Mouse (Mus musculus): ENCODE results near the gene Slu7. TPM values are rescaled to one million over a fixed set of nuclear protein-coding genes. Genes with fewer than 3 reads are reported as not detected.
A peak's percentile ranks its signal among the peaks of the same experiment; 100 is the strongest.

The Slu7 gene
- 53.5 and 54.6 TPM in 2 replicates for polyA plus RNA-seq (2016; fragmentation: Nextera tagmentation; extraction: Ambion mirVana)

- H3K4me3 ChIP-seq: peak within 1 kb of the TSS; percentile 75
- WGBS: 9% methylated on average over 38 of the region's 38 CpGs
- DNase-seq (ENCODE audit: low spot score): peak; percentile 84
- H3K27ac ChIP-seq: peak within 1 kb of the TSS; percentile 85
- H3K9me3 ChIP-seq: no peaks in the 10 kb centered on the region
- H3K27me3 ChIP-seq (ENCODE audit: insufficient read depth, poor library complexity, severe bottlenecking): no peaks in the 10 kb centered on the region
- peaks cover 13% of the 10 kb centered on the region for H3K36me3 ChIP-seq
- H3K4me1 ChIP-seq (replicated peaks): peaks cover 11% of the 10 kb centered on the region
Measured at GRCm38 (mm10) chr11:43433254-43434023, at the start of gene Slu7. Slu7 (plus strand) TSS chr11:43433744.

DNA sequence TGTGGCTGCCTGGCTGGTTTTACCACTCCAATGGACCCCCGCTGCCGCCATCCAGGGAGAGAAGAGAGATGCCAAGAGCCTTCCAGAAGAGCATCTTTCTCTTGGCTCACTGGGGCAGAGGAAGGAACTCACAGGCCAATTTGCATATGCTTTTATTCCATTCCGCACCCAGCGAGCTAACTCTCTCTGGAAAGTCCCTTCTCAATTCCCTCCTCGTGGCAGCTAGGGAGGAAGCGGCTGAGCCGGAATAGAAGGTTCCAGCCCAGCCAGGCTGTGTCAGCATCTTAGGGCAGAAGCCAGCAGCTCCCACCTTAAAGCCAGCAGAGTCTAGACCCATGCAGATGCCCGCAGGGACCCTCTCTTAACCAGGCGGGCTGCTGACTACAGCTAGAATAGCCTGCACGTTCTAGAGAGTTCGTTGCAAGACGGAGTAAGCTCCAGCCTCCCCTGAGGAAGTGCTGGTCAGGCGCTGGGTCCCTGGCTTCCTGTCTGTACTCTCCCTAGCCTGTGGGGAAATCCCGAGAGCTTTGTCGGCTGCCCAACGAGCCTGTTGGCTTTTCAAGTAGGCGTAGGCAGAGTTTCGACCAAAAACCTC, 48.4 kb upstream of the Slu7 start:
- Histone ChIP-seq H3K36me3 (no peaks in the 10 kb centered on the region), H3K27ac (peak overlapping the region; percentile 89), H3K9me3 (no peaks in the 10 kb centered on the region), H3K4me3 (peak overlapping the region; percentile 49), H3K4me1 (replicated peaks) (peaks cover 16% of the 10 kb centered on the region), H3K27me3 (ENCODE audit: insufficient read depth, poor library complexity, severe bottlenecking) (peaks cover 16% of the 10 kb centered on the region; the same call in 1 of the 2 replicates)
- peak; percentile 61 for DNase-seq (ENCODE audit: low spot score)
- WGBS: 1% methylated on average over 18 of the region's 18 CpGs

GRCm38 (mm10) chr11:43385716-43386115, 47.8 kb upstream of the Slu7 start:
- Histone ChIP-seq H3K4me3 (peak overlapping the region; percentile 49), H3K4me1 (replicated peaks) (peaks cover 16% of the 10 kb centered on the region), H3K27ac (peak overlapping the region; percentile 89), H3K27me3 (ENCODE audit: insufficient read depth, poor library complexity, severe bottlenecking) (peaks cover 16% of the 10 kb centered on the region; the same call in 1 of the 2 replicates), H3K36me3 (no peaks in the 10 kb centered on the region), H3K9me3 (no peaks in the 10 kb centered on the region)
- 3% methylated on average over 8 of the region's 8 CpGs for WGBS
- peak; percentile 51 for DNase-seq (ENCODE audit: low spot score)

- Histone ChIP-seq H3K27me3 (ENCODE audit: insufficient read depth, poor library complexity, severe bottlenecking) (peaks cover 16% of the 10 kb centered on the region; the same call in 1 of the 2 replicates), H3K27ac (no peak overlapping the region), H3K4me3 (no peak overlapping the region), H3K4me1 (replicated peaks) (peaks cover 16% of the 10 kb centered on the region), H3K9me3 (no peaks in the 10 kb centered on the region), H3K36me3 (no peaks in the 10 kb centered on the region)
- 91% methylated on average over 14 of the region's 14 CpGs for WGBS
- no peak for DNase-seq (ENCODE audit: low spot score)
Measured at GRCm38 (mm10) chr11:43387004-43387880, 46.3 kb upstream of the Slu7 start.

DNA sequence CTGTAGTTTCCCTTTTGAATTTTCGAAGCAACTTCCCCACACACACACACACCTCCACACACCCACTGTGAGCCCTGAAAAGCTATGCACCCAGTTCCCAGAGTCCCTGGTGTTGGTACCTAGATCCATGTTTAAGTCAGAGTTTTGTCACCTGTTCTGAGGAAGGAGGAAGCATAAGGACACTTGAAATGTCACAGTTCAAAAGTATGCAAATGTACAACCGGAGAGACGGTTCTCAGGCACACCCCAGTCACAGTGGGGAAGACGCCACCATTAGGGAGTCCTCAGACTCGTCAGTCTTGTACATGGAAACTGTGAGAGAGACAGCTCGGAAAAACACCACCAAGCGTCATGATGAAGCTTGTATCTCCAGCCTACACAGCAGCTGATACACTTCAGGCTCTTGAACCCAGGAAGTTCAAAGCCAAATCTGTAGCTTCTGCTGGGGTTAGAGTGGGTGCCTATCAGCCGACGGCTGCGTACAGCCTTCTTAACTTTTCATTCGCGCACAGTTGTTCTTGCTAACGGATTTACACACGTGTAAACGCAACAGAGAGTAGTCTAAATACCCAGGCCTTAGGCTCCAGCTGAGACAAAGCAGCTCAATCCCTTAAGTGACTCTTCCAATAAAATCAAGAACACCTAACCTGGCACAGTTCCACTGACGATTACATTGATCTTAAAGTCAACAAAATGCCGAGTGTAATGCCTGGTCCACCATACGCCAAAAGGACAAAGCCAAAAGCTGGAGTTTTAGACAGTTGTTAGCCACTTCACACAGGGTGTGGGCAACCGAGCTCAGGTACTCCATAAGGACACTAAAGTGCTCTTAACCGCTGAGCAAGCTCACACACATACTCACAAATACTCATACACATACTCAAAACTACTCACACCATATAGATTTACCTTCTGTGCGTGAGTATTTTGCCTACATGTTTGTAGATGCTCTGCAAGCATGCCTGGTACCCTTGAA, 45.1 kb upstream of the Slu7 start:
- H3K36me3 ChIP-seq: no peaks in the 10 kb centered on the region
- no peak for DNase-seq (ENCODE audit: low spot score)
- H3K27me3 ChIP-seq (ENCODE audit: insufficient read depth, poor library complexity, severe bottlenecking): peaks cover 16% of the 10 kb centered on the region; the same call in 1 of the 2 replicates
- 85% methylated on average over 21 of the region's 21 CpGs for WGBS
- H3K9me3 ChIP-seq: no peaks in the 10 kb centered on the region
- H3K4me1 ChIP-seq (replicated peaks): peaks cover 16% of the 10 kb centered on the region
- no peak overlapping the region for H3K4me3 ChIP-seq
- H3K27ac ChIP-seq: no peak overlapping the region

GRCm38 (mm10) chr11:43389118-43389517, 44.4 kb upstream of the Slu7 start:
- no peak overlapping the region for H3K27ac ChIP-seq
- H3K4me1 ChIP-seq (replicated peaks): peaks cover 16% of the 10 kb centered on the region
- H3K9me3 ChIP-seq: no peaks in the 10 kb centered on the region
- DNase-seq (ENCODE audit: low spot score): no peak
- 88% methylated on average over 7 of the region's 7 CpGs for WGBS
- no peak overlapping the region for H3K4me3 ChIP-seq
- no peaks in the 10 kb centered on the region for H3K36me3 ChIP-seq
- H3K27me3 ChIP-seq (ENCODE audit: insufficient read depth, poor library complexity, severe bottlenecking): peaks cover 16% of the 10 kb centered on the region; the same call in 1 of the 2 replicates

GRCm38 (mm10) chr11:43392757-43393156, 40.8 kb upstream of the Slu7 start:
- 56% methylated on average over 2 of the region's 2 CpGs for WGBS
- no peak for DNase-seq (ENCODE audit: low spot score)
- H3K9me3 ChIP-seq: no peaks in the 10 kb centered on the region

GRCm38 (mm10) chr11:43393325-43393724, 40.2 kb upstream of the Slu7 start:
- Histone ChIP-seq H3K4me1 (replicated peaks) (no peaks in the 10 kb centered on the region), H3K27ac (no peak overlapping the region), H3K36me3 (no peaks in the 10 kb centered on the region), H3K27me3 (ENCODE audit: insufficient read depth, poor library complexity, severe bottlenecking) (no peaks in the 10 kb centered on the region), H3K4me3 (no peak overlapping the region), H3K9me3 (no peaks in the 10 kb centered on the region)
- 91% methylated on average over 4 of the region's 4 CpGs for WGBS
- DNase-seq (ENCODE audit: low spot score): no peak

More at GRCm38 (mm10) chr11:43392757-43393156, 40.8 kb upstream of the Slu7 start:
- no peaks in the 10 kb centered on the region for H3K36me3 ChIP-seq
- H3K4me3 ChIP-seq: no peak overlapping the region
- H3K4me1 ChIP-seq (replicated peaks): no peaks in the 10 kb centered on the region
- no peaks in the 10 kb centered on the region for H3K27me3 ChIP-seq (ENCODE audit: insufficient read depth, poor library complexity, severe bottlenecking)
- H3K27ac ChIP-seq: no peak overlapping the region

DNA sequence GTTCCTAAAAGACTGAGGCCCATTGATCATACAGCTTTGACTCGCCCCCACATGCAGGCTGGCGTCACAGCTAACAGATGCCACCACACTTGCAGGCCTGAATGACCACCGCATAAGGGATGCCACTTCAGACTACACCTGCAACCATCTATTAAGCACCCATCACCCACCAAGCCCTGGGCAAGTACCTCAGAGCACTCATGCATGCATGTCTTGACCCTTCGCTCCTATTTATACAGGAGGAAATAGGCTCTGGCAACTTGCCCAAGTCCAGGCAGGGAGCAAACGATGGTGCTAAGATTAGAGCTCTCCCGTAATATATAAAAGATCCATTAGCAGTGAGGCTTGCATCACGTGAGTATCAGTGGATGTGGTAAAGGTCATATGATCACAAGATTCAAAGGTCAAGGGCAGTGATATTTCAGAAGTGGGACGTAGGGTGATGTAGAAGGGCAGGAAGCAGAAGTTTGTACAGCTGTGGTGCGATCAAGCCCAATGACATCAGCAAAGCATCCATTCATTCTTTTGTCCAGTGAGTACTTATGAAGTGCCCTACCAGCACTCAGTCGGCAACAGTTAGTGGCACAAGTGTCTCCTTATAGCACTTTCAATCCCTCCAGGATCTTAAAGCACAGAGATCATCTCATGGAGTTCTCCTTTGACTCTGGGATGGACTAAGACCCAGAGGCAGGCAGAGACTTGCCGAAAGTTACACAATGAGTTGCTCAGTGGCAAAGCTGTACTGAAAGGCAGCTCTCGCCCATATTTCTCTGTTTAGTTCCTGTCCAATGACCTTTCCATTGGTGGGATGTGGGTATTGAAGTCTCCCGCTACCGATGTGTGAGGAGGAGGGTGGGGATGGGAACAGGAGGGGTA, 38.2 kb upstream of the Slu7 start:
- no peaks in the 10 kb centered on the region for H3K36me3 ChIP-seq
- WGBS: 89% methylated on average over 14 of the region's 14 CpGs
- no peaks in the 10 kb centered on the region for H3K9me3 ChIP-seq
- H3K4me1 ChIP-seq (replicated peaks): no peaks in the 10 kb centered on the region
- no peak overlapping the region for H3K27ac ChIP-seq
- DNase-seq (ENCODE audit: low spot score): no peak
- no peak overlapping the region for H3K4me3 ChIP-seq
- no peaks in the 10 kb centered on the region for H3K27me3 ChIP-seq (ENCODE audit: insufficient read depth, poor library complexity, severe bottlenecking)

DNA sequence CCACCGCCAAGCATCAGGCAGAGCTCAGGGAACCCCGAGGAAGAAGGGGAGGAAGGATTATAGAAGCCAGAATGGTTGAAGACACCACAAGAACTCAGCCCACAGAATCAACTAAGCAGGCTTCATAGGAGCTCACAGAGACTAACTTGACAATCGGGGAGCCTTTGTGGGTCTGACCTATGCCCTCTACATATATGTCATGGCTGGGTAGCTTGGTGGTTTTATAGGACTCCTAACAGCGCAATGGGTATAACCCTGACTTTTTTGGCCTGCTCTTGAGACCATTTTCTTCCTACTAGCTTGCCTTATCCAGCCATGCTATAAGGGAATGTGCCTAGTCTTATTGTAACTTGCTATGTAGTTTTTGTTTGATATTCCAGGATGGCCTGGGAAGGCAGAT, 37.3 kb upstream of the Slu7 start:
- no peaks in the 10 kb centered on the region for H3K9me3 ChIP-seq
- H3K27me3 ChIP-seq (ENCODE audit: insufficient read depth, poor library complexity, severe bottlenecking): no peaks in the 10 kb centered on the region

GRCm38 (mm10) chr11:43396672-43397071, 36.9 kb upstream of the Slu7 start:
- Histone ChIP-seq H3K27me3 (ENCODE audit: insufficient read depth, poor library complexity, severe bottlenecking) (no peaks in the 10 kb centered on the region), H3K27ac (no peak overlapping the region), H3K4me1 (replicated peaks) (no peaks in the 10 kb centered on the region), H3K9me3 (no peaks in the 10 kb centered on the region), H3K4me3 (no peak overlapping the region), H3K36me3 (no peaks in the 10 kb centered on the region)
- WGBS: 76% methylated on average over 7 of the region's 7 CpGs
- DNase-seq (ENCODE audit: low spot score): no peak

More for the DNA sequence above, 37.3 kb upstream of the Slu7 start:
- DNase-seq (ENCODE audit: low spot score): no peak
- H3K4me1 ChIP-seq (replicated peaks): no peaks in the 10 kb centered on the region
- no peak overlapping the region for H3K27ac ChIP-seq
- H3K4me3 ChIP-seq: no peak overlapping the region
- H3K36me3 ChIP-seq: no peaks in the 10 kb centered on the region
- WGBS: 90% methylated on average over 4 of the region's 4 CpGs

All from hindbrain, embryonic 10.5 days (tissue).